Mouse (Mus musculus) liver, postnatal 0 days (tissue): Measurements from ENCODE around the gene Car10.

Experiments used
- CTCF ChIP-seq: sonication (generic); IDR thresholded peaks from 2 replicates; pipeline ENCODE4 v1.5.1; 2016; ENCODE audit warnings: antibody characterized with exemption, low read depth
- EP300 ChIP-seq: IDR thresholded peaks from 2 replicates; pipeline ENCODE4 v1.6.1; 2016; ENCODE audit warnings: antibody characterized with exemption, low read depth, mild to moderate bottlenecking

DNA sequence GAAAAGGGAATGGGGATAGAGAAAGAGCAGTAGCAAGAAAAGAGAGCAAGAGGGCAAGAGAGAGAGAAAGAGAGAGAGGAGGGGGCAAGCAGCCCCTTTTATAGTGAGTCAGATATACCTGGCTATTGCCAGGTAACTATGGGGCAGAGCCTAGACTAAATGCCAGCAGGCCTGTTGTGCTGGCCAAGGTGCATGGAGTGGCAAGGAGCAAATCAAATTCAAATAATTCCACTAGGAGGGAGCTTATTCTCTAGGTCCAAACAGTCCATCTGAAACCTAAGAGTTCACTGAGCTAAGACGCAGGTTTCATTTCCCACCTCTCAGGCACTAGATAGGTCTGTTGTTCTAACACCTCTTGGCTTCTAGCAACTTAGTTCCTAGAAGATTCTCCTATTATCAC, 544.5 kb downstream of the Car10 start:
- TF ChIP-seq CTCF: no peak
- no peak for TF ChIP-seq EP300
